Mouse (Mus musculus) MEL (cell line): ENCODE data around the gene Cacna1i.

Source experiments
- CHD2 ChIP-seq: IDR thresholded peaks from 2 replicates; pipeline ENCODE4 v1.6.1; 2011; ENCODE audit warnings: low read length, improper control_type of control experiment
- CTCF ChIP-seq, 3 experiments: IDR thresholded peaks in 2 of 3; conservative IDR thresholded peaks in 1 of 3; 2 replicates each; pipeline ENCODE4 v1.5.1; 2011 to 2012; ENCODE audit warnings: low read length in 3 of 3, low read depth in 2 of 3, mild to moderate bottlenecking in 2 of 3, improper control_type of control experiment in 1 of 3, inconsistent platforms in 1 of 3, mixed read lengths in 1 of 3, moderate library complexity in 1 of 3; ENCODE audit not compliant: control insufficient read depth in 1 of 3, insufficient read depth in 1 of 3, poor library complexity in 1 of 3, severe bottlenecking in 1 of 3
- MAZ ChIP-seq: IDR thresholded peaks from 2 replicates; pipeline ENCODE4 v1.6.1; 2012; ENCODE audit warnings: low read depth, mild to moderate bottlenecking, inconsistent platforms, low read length, improper control_type of control experiment
- NRF1 ChIP-seq: IDR thresholded peaks from 2 replicates; pipeline ENCODE4 v1.6.1; 2014; ENCODE audit warnings: low read depth, mild to moderate bottlenecking, inconsistent platforms, low read length, improper control_type of control experiment, moderate library complexity; ENCODE audit not compliant: poor library complexity, insufficient read depth, severe bottlenecking
- POLR2A ChIP-seq, 2 experiments: IDR thresholded peaks; 2 replicates each; pipeline ENCODE4 v1.6.1; 2011 to 2012; ENCODE audit warnings: low read length in 2 of 2, mild to moderate bottlenecking in 2 of 2, control low read depth in 1 of 2, improper control_type of control experiment in 1 of 2, low read depth in 1 of 2, moderate library complexity in 1 of 2; ENCODE audit not compliant: control insufficient read depth in 1 of 2, insufficient read depth in 1 of 2, poor library complexity in 1 of 2
- POLR2AphosphoS5 ChIP-seq: IDR thresholded peaks from 2 replicates; pipeline ENCODE4 v1.6.1; 2012; ENCODE audit warnings: low read depth, borderline replicate concordance, mild to moderate bottlenecking, inconsistent platforms, low read length, moderate library complexity, mixed read lengths
- USF2 ChIP-seq, 2 experiments: IDR thresholded peaks; 2 replicates each; pipeline ENCODE4 v1.6.1; 2011 to 2012; ENCODE audit warnings: improper control_type of control experiment in 2 of 2, low read length in 2 of 2, borderline replicate concordance in 1 of 2, inconsistent platforms in 1 of 2, low read depth in 1 of 2, mild to moderate bottlenecking in 1 of 2; ENCODE audit not compliant: insufficient read depth in 1 of 2
- ZMIZ1 ChIP-seq: IDR thresholded peaks from 2 replicates; pipeline ENCODE4 v1.6.1; 2012; ENCODE audit warnings: low read depth, mild to moderate bottlenecking, inconsistent platforms, low read length, improper control_type of control experiment, moderate library complexity
- ZNF384 ChIP-seq: IDR thresholded peaks from 2 replicates; pipeline ENCODE4 v1.6.1; 2012; ENCODE audit warnings: low read depth, mild to moderate bottlenecking, inconsistent platforms, low read length, improper control_type of control experiment

DNA sequence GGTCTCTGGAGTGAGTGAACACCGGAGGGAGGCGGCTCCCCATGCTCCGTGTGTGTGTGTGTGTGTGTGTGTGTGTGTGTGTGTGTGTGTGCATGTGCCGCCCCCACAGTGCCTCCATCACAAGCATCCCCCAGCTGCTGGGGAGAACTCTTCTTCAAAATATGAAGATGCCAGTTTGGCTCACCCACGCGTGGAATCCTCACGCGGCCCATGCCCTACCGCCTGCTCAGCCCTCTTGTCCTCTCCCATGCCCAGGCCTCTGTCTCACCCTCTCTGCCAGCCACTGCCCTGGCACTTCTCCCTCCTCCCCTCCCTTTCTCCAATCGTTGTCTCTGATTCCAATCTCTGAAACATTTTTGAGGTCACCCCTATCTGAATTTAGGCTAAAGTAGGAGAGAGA, 47.7 kb downstream of the Cacna1i start:
- no peak for TF ChIP-seq POLR2A (IDR thresholded peaks at IDR 0.05; ENCODE audit: control insufficient read depth in 1 of 2, insufficient read depth in 1 of 2, low read depth in 1 of 2, low read length in 2 of 2, poor library complexity in 1 of 2)
- TF ChIP-seq USF2 (IDR thresholded peaks at IDR 0.05; ENCODE audit: borderline replicate concordance in 1 of 2, insufficient read depth in 1 of 2, low read depth in 1 of 2, low read length in 2 of 2) = no peak
- no peak for TF ChIP-seq ZMIZ1
- no peak for TF ChIP-seq CTCF (IDR thresholded peaks at IDR 0.05 in 2 of 3, conservative IDR thresholded peaks at IDR 0.05 in 1 of 3; ENCODE audit: control insufficient read depth in 1 of 3, insufficient read depth in 1 of 3, low read depth in 2 of 3, low read length in 3 of 3, poor library complexity in 1 of 3, severe bottlenecking in 1 of 3)
- no peak for TF ChIP-seq CHD2
- TF ChIP-seq POLR2AphosphoS5 = no peak
- TF ChIP-seq MAZ = no peak
- no peak for TF ChIP-seq ZNF384
- TF ChIP-seq NRF1 = no peak
